Mouse (Mus musculus): ENCODE data around the gene Mex3a. TPM values are rescaled to one million over a fixed set of nuclear protein-coding genes. Genes with fewer than 3 reads are reported as not detected.

The Mex3a gene
- polyA plus RNA-seq, 1 experiment from 2014 or later: 41.0 TPM

DNA sequence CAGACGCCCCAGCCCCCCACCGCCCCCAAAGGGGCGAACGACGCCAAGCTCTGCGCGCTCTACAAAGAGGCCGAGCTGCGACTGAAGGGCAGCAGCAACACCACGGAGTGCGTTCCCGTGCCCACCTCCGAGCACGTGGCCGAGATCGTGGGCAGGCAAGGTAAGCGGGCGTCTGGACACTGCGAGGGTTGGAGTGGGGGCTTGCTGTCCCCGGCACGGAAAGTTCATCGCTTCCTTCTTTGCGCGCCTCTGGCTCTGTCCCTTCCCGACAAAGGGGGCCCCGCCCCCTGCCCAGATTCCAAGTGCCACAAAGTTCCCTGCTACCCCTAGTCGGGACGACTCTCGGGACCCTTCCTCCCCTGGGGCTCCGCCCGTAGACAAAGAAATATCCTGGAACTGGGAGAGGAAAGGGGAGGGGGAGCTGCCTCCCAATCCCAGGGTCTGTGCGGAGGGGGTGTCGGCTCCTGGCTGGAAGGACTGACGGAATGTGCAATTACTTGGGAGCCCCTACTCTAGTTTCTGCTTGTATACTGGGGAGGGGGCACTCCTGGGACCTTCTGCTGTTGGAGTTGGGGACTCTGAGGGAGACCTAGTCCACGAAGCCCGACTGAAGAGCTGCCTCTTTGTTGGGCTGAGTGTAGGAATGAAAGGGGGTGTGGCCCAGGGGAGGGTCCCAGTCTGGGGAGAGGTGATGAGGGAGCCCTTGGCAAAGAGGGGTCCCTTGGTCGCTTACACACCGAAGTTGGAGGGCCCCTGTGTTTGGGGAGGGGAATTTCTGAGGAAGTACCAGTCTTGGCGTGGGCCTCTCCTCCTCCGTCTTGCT is 705 bp downstream of the Mex3a start:
- WGBS: under 1% methylated on average over 40 of the region's 40 CpGs
- no peaks in the 10 kb centered on the region for H3K27me3 ChIP-seq (ENCODE audit: control insufficient read depth, insufficient read depth, low read length)
- no peaks in the 10 kb centered on the region for H3K9me3 ChIP-seq (replicated peaks; ENCODE audit: control insufficient read depth, low read length)
- peak overlapping the region; percentile 95 for H3K4me2 ChIP-seq (ENCODE audit: low read depth, low read length)
- H3K4me1 ChIP-seq (ENCODE audit: control insufficient read depth, insufficient read depth, low read length): peaks cover 31% of the 10 kb centered on the region
- H3K4me3 ChIP-seq (ENCODE audit: low read depth, low read length): peak overlapping the region; percentile 88
- DNase-seq (ENCODE audit: low spot score) (peak; percentile 81), ATAC-seq (replicated peaks; ENCODE audit: insufficient number of reproducible peaks, low FRiP score, low TSS enrichment, low read depth) (peak; percentile 15)
- peak overlapping the region; percentile 100 for H3K9ac ChIP-seq (replicated peaks; ENCODE audit: low read length)
- peaks cover 10% of the 10 kb centered on the region for H3K36me3 ChIP-seq (replicated peaks; ENCODE audit: control insufficient read depth, insufficient read depth, low read depth, low read length)
- H3K27ac ChIP-seq (replicated peaks; ENCODE audit: low read depth, low read length): peak overlapping the region; percentile 97

- peak overlapping the region; percentile 97 for H3K27ac ChIP-seq (replicated peaks; ENCODE audit: low read depth, low read length)
- H3K36me3 ChIP-seq (replicated peaks; ENCODE audit: control insufficient read depth, insufficient read depth, low read depth, low read length): peaks cover 17% of the 10 kb centered on the region
- H3K27me3 ChIP-seq (ENCODE audit: control insufficient read depth, insufficient read depth, low read length): no peaks in the 10 kb centered on the region
- H3K4me3 ChIP-seq (ENCODE audit: low read depth, low read length): peak overlapping the region; percentile 88
- H3K4me1 ChIP-seq (ENCODE audit: control insufficient read depth, insufficient read depth, low read length): peaks cover 36% of the 10 kb centered on the region
- peak; percentile 49 for DNase-seq (ENCODE audit: low spot score)
- ATAC-seq (replicated peaks; ENCODE audit: insufficient number of reproducible peaks, low FRiP score, low TSS enrichment, low read depth): no peak
- H3K4me2 ChIP-seq (ENCODE audit: low read depth, low read length): peak overlapping the region; percentile 95
- H3K9ac ChIP-seq (replicated peaks; ENCODE audit: low read length): peak overlapping the region; percentile 100
- no peaks in the 10 kb centered on the region for H3K9me3 ChIP-seq (replicated peaks; ENCODE audit: control insufficient read depth, low read length)
- 2% methylated on average over 4 of the region's 5 CpGs for WGBS
These were observed 1.5 kb downstream of the Mex3a start for GRCm38 (mm10) chr3:88533706-88534105.

DNA sequence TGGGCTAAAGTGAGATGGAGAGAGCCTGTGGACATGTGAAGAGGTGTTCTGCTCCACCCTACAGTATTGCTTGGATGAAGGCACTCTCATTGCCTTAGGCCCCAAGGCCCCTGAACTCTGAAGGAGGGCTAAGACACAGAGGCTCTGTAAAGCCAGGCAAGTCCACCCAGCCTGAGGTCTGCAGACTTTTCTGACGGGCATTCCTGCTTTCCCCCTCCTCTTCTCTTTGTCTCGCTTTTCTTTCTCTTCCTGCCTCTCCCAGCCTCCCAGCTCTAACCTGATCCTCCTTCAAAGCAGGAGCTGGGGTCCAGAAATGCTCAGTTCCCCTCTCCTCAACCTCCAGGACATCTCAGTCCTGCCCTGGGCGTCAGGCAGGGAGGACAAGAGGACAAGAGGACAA is 2.8 kb downstream of the Mex3a start:
- 14% methylated on average over 3 of the region's 3 CpGs for WGBS
- ATAC-seq (replicated peaks; ENCODE audit: insufficient number of reproducible peaks, low FRiP score, low TSS enrichment, low read depth) (no peak), DNase-seq (ENCODE audit: low spot score) (no peak)
- H3K27ac ChIP-seq (replicated peaks; ENCODE audit: low read depth, low read length): 0 out of 2 replicates have a peak overlapping the region, but pooled peaks have one; percentile 21
- peak overlapping the region; percentile 95 for H3K4me2 ChIP-seq (ENCODE audit: low read depth, low read length)
- H3K4me3 ChIP-seq (ENCODE audit: low read depth, low read length): peak overlapping the region; percentile 88
- H3K9ac ChIP-seq (replicated peaks; ENCODE audit: low read length): peak overlapping the region; percentile 100
- no peaks in the 10 kb centered on the region for H3K27me3 ChIP-seq (ENCODE audit: control insufficient read depth, insufficient read depth, low read length)
- H3K4me1 ChIP-seq (ENCODE audit: control insufficient read depth, insufficient read depth, low read length): peaks cover 35% of the 10 kb centered on the region
- no peaks in the 10 kb centered on the region for H3K9me3 ChIP-seq (replicated peaks; ENCODE audit: control insufficient read depth, low read length)
- H3K36me3 ChIP-seq (replicated peaks; ENCODE audit: control insufficient read depth, insufficient read depth, low read depth, low read length): peaks cover 18% of the 10 kb centered on the region

DNA sequence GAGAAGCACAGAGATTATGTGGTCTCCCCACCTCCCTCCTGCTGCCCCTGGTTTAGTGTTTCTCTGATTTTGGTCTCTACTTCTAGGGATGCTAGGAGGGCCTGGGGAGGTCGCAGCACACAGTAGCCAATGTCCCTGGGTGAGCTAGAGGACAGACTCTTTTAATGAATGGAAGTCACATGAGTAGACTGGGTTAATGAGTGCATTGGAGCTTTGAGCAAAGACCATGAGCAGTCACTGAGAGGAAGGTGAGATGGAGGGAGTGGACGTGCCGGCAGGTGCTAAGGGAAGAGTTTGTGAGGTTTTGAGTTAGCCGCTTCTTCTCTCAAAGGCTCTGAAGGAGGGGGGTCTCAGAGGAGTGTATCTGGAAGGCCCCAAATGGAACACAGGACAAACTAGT is 3.3 kb downstream of the Mex3a start:
- DNase-seq (ENCODE audit: low spot score) (no peak), ATAC-seq (replicated peaks; ENCODE audit: insufficient number of reproducible peaks, low FRiP score, low TSS enrichment, low read depth) (no peak)
- peak overlapping the region; percentile 95 for H3K4me2 ChIP-seq (ENCODE audit: low read depth, low read length)
- H3K27ac ChIP-seq (replicated peaks; ENCODE audit: low read depth, low read length): 0 out of 2 replicates have a peak overlapping the region, but pooled peaks have one; percentile 21
- H3K4me1 ChIP-seq (ENCODE audit: control insufficient read depth, insufficient read depth, low read length): peaks cover 35% of the 10 kb centered on the region
- no peaks in the 10 kb centered on the region for H3K27me3 ChIP-seq (ENCODE audit: control insufficient read depth, insufficient read depth, low read length)
- peak overlapping the region; percentile 100 for H3K9ac ChIP-seq (replicated peaks; ENCODE audit: low read length)
- H3K36me3 ChIP-seq (replicated peaks; ENCODE audit: control insufficient read depth, insufficient read depth, low read depth, low read length): peaks cover 23% of the 10 kb centered on the region
- H3K4me3 ChIP-seq (ENCODE audit: low read depth, low read length): peak overlapping the region; percentile 88
- H3K9me3 ChIP-seq (replicated peaks; ENCODE audit: control insufficient read depth, low read length): no peaks in the 10 kb centered on the region
- 34% methylated on average over 4 of the region's 4 CpGs for WGBS

DNA sequence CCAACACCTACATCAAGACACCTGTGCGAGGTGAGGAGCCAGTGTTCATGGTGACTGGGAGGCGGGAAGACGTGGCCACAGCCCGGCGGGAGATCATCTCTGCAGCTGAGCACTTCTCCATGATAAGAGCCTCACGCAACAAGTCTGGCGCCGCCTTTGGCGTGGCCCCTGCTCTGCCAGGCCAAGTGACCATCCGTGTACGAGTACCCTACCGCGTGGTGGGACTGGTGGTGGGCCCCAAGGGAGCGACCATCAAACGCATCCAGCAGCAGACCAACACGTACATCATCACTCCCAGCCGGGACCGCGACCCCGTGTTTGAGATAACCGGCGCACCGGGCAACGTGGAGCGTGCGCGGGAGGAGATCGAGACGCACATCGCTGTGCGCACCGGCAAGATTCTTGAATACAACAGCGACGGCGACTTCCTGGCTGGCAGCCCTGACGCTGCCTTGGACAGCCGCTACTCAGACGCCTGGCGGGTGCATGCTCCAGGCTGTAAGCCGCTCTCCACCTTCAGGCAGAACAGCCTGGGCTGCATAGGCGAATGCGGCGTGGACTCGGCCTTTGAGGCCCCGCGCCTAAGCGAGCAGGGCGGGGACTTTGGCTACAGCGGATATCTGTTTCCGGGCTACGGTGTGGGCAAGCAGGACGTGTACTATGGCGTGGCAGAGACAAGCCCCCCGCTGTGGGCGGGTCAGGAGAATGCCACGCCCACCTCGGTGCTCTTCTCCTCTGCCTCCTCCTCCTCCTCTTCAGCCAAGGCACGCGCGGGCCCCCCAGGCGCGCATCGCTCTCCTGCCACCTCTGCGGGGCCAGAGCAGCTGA is 4.1 kb downstream of the Mex3a start:
- peaks cover 35% of the 10 kb centered on the region for H3K4me1 ChIP-seq (ENCODE audit: control insufficient read depth, insufficient read depth, low read length)

GRCm38 (mm10) chr3:88537146-88537545 is 5.0 kb downstream of the Mex3a start:
- peak overlapping the region; percentile 95 for H3K4me2 ChIP-seq (ENCODE audit: low read depth, low read length)
- no peaks in the 10 kb centered on the region for H3K27me3 ChIP-seq (ENCODE audit: control insufficient read depth, insufficient read depth, low read length)
- H3K9ac ChIP-seq (replicated peaks; ENCODE audit: low read length): peak overlapping the region; percentile 100
- ATAC-seq (replicated peaks; ENCODE audit: insufficient number of reproducible peaks, low FRiP score, low TSS enrichment, low read depth) (no peak), DNase-seq (ENCODE audit: low spot score) (no peak)
- H3K36me3 ChIP-seq (replicated peaks; ENCODE audit: control insufficient read depth, insufficient read depth, low read depth, low read length): peaks cover 24% of the 10 kb centered on the region
- H3K27ac ChIP-seq (replicated peaks; ENCODE audit: low read depth, low read length): no peak overlapping the region
- WGBS: 54% methylated on average over 6 of the region's 6 CpGs
- H3K4me3 ChIP-seq (ENCODE audit: low read depth, low read length): peak overlapping the region; percentile 88
- H3K4me1 ChIP-seq (ENCODE audit: control insufficient read depth, insufficient read depth, low read length): peaks cover 35% of the 10 kb centered on the region
- H3K9me3 ChIP-seq (replicated peaks; ENCODE audit: control insufficient read depth, low read length): no peaks in the 10 kb centered on the region

More for the DNA sequence above, 4.1 kb downstream of the Mex3a start:
- 5% methylated on average over 62 of the region's 64 CpGs for WGBS
- Histone ChIP-seq H3K9ac (replicated peaks; ENCODE audit: low read length) (peak overlapping the region; percentile 100), H3K36me3 (replicated peaks; ENCODE audit: control insufficient read depth, insufficient read depth, low read depth, low read length) (peaks cover 24% of the 10 kb centered on the region), H3K9me3 (replicated peaks; ENCODE audit: control insufficient read depth, low read length) (no peaks in the 10 kb centered on the region), H3K27ac (replicated peaks; ENCODE audit: low read depth, low read length) (peak overlapping the region; percentile 35; the same call in 1 of the 2 replicates), H3K4me2 (ENCODE audit: low read depth, low read length) (peak overlapping the region; percentile 95), H3K27me3 (ENCODE audit: control insufficient read depth, insufficient read depth, low read length) (no peaks in the 10 kb centered on the region), H3K4me3 (ENCODE audit: low read depth, low read length) (peak overlapping the region; percentile 88)
- DNase-seq (ENCODE audit: low spot score): peak; percentile 87
- peak; percentile 15; the same call in 1 of the 2 replicates for ATAC-seq (replicated peaks; ENCODE audit: insufficient number of reproducible peaks, low FRiP score, low TSS enrichment, low read depth)

DNA sequence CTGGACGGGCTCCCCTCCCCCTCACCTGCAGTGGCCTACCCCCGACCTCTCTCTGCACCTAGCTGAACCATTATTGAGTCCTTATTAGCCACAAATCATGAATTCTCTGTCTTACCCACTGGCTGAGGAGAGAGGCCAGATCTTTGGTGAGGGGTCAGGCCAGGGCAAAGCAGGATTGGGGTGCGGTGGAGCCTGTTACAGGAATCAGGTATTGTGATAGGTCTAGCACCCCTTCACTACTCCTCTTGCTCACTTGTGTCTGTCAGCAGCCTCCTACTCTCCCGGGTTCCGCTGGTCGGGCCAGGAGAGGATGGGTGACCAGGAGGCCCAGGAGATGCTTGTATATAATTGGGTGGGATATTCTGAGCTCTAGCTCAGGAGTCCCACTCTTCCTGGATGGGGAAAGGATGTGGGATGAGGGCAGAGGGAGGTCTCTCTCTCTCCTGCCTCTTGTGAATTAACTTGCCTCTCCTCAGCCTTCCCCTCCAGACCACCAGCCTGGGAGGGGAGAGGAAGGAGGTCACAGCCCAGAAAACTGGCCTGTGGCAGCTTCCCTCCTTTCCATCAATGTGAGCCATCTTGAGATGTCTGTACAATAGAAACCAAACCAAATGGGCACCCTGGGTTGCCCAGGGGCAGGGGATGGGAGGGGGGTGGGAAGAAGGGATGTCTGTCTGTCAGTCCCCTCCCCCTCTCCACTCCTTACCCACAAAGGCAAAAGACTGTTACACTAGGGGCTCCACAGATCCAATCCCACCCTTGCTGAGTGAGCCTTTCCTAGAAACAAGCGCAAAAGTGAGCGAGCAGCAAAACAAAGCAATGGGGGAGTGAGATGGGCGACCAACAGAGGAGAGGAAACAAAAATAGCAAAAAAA is 6.3 kb downstream of the Mex3a start:
- H3K27me3 ChIP-seq (ENCODE audit: control insufficient read depth, insufficient read depth, low read length): no peaks in the 10 kb centered on the region
- H3K4me1 ChIP-seq (ENCODE audit: control insufficient read depth, insufficient read depth, low read length): peaks cover 35% of the 10 kb centered on the region
- peak overlapping the region; percentile 3; the same call in 1 of the 2 replicates for H3K4me3 ChIP-seq (ENCODE audit: low read depth, low read length)
- 23% methylated on average over 9 of the region's 9 CpGs for WGBS
- H3K9ac ChIP-seq (replicated peaks; ENCODE audit: low read length): peak overlapping the region; percentile 39
- peaks cover 24% of the 10 kb centered on the region for H3K36me3 ChIP-seq (replicated peaks; ENCODE audit: control insufficient read depth, insufficient read depth, low read depth, low read length)
- DNase-seq (ENCODE audit: low spot score) (no peak), ATAC-seq (replicated peaks; ENCODE audit: insufficient number of reproducible peaks, low FRiP score, low TSS enrichment, low read depth) (no peak)
- H3K9me3 ChIP-seq (replicated peaks; ENCODE audit: control insufficient read depth, low read length): no peaks in the 10 kb centered on the region
- H3K4me2 ChIP-seq (ENCODE audit: low read depth, low read length): peak overlapping the region; percentile 19; the same call in 1 of the 2 replicates
- peak overlapping the region; percentile 35; the same call in 1 of the 2 replicates for H3K27ac ChIP-seq (replicated peaks; ENCODE audit: low read depth, low read length)

All from embryonic facial prominence, embryonic 11.5 days (tissue).